Mouse (Mus musculus) erythroblast, embryonic 14.5 days (primary cell): ENCODE measurements around the gene Hnrnph3.

ENCODE experiments used
- GATA1 ChIP-seq: IDR thresholded peaks from 2 replicates; pipeline ENCODE4 v1.6.1; 2012; ENCODE audit warnings: low read length, inconsistent platforms, mixed read lengths
- TAL1 ChIP-seq: IDR thresholded peaks from 3 replicates; pipeline ENCODE4 v1.6.1; 2012; ENCODE audit warnings: low read length, inconsistent platforms, mixed read lengths

GRCm38 (mm10) chr10:63003252-63003651 is 20.8 kb downstream of the Hnrnph3 start:
- no peak for TF ChIP-seq GATA1
- no peak for TF ChIP-seq TAL1
